Mouse (Mus musculus): Measurements from ENCODE around the gene Sec61b.

DNA sequence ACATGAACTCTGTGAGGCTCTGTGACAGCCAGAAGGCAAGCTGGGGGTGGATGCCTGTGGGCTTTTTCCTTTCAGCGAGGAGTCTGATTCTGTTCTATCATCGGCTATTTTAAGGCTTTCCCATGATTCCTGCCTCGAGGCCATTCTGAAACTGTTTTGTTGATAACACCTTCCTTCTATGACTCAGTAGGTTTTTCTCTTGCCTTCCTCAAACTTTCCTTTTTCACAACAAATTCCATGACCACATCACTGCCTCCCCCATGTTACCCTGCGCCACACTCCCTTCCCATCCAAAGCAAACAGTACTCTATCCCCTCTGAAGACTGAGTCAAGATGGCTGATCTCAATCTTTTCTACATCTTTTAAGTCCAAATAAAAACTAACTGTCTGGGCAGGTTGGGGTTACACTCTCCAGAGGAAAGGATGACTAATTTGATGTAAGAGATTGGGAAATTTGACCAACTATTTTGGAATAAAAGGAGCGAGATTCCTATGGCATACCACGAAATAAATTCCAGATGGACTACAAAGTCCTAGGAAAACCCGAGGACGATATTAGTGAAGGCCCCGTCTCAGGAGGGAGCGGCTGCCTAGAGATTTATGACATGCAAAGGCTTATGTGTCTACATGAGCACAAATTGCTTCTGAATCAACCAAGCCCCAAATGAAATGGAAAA lies 30.5 kb downstream of the Sec61b start:
- TF ChIP-seq CTCF (IDR thresholded peaks at IDR 0.05; ENCODE audit: borderline replicate concordance, control insufficient read depth, extremely low read depth, insufficient read depth, low read length, poor library complexity) = no peak
- no peak for TF ChIP-seq POLR2A (IDR thresholded peaks at IDR 0.05; ENCODE audit: control insufficient read depth, extremely low read depth, insufficient read depth, low read length, poor library complexity)

Measured in thymus, adult 2 months (tissue).